Mouse (Mus musculus) adrenal gland, adult 18-20 months (tissue): ENCODE measurements around the gene Btbd16. TPM values are rescaled to one million over a fixed set of nuclear protein-coding genes. Genes with fewer than 3 reads are reported as not detected.

Source experiments
- DNase-seq, 2 experiments: peaks; one replicate each; pipeline ENCODE4 v3.0.0; 2021 to 2022; ENCODE audit warnings: low spot score in 2 of 2
- total RNA-seq, 2 experiments: library from RNA; stranded (reverse); gene quantifications; 1 replicate in 1 of 2; 2 replicates in 1 of 2; pipeline ENCODE4 v1.2.3; 2021

The Btbd16 gene
- total RNA-seq, 2 experiments from 2014 or later = not detected

DNA sequence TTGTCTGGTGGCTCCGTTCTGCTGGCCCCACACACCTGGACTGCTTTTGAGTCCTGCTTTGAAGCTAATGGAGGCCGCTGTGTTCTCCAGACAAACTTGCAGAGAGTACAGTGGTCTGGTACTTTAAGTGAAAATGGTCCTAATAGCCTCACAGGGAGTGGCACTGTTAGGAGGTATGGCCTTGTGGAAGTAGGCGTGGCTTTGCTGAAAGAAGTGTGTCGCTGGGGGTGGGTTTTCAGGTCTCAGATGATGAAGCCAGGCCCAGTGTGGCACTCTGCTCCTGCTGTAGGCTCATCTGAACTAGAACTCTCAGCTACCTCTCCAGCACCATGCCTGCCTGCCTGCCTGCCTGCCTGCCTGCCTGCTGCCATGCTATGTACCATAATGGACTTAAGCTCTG lies 5.7 kb upstream of the Btbd16 start:
- no peak for DNase-seq

DNA sequence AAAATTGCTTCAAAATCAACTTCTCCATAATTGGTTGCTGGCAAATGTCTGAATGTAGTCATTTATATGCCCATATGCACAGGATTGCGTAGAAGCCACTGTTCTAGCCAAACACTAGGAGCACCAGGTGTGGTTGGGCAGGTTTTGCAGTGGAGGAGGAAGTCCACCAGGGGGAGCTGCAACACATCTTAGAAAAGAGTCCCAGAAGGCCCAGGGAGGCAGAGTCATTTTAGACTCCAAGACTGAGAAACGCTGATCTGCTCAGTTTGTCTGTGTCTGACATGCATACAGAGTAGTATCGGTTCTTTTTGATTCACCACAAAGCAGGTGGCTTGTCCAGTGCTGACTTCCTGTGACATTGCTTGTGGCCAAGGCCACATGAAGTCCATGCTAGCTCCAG lies 3.2 kb upstream of the Btbd16 start:
- DNase-seq = peak; percentile 76 to 81

DNA sequence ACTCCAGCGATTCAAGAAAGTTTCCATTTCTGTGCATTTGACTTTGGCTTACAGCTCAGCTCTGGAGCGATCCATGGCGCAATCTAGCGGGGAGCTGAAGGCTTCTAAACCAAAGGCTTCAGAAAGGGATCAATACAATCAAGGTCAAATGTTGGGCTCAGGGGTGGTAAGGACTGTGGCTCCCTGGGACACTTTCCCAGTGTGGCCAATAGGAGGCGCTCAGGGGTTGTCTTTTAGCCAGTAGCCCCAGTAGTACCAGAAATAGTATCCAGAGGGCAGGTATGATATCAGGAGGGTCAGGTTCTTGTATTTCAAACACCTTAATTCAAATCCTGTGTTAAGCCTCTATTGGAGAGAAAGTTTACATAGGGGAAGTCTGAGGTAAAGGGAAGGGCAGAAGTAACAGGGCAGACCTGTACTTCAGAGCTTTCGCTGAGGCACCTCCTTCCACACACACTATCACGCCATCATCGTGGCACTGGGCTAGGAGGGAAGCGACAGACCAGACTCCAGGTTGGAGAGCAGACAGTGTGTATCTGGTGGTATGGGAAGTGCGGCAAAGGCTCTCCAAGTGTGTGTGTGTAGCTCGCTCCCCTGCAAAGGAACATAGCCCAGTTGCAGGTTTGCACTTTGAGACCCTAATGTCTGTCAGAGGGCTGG lies 568 bp upstream of the Btbd16 start:
- DNase-seq = peak; percentile 46 to 53

DNA sequence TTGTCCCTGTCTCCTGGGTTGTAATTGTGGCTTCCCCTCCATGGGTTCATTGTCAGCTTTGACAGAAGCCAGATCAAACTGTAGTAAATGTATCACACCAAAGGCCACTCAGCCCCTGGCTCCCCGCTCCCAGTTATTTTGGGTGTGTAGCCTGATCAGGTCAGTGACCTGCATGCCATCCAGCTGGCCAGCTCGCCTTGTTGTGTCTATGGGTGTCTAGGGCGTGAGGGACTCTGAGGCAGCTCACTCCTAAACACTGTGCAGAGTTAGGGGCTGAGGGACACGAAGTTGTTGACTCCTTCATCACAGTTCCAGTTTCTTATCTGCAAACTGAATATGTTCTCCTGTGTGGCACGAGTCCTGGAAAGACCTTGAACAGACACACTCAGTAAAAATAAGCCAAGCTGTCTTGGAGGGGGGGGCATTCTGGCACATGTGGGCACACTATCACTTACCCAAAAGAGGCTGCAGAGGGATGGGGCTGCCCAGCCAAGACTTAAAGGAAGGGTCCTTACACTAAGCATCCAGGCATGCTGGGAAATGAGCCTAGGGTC lies 7.1 kb downstream of the Btbd16 start:
- DNase-seq = no peak

DNA sequence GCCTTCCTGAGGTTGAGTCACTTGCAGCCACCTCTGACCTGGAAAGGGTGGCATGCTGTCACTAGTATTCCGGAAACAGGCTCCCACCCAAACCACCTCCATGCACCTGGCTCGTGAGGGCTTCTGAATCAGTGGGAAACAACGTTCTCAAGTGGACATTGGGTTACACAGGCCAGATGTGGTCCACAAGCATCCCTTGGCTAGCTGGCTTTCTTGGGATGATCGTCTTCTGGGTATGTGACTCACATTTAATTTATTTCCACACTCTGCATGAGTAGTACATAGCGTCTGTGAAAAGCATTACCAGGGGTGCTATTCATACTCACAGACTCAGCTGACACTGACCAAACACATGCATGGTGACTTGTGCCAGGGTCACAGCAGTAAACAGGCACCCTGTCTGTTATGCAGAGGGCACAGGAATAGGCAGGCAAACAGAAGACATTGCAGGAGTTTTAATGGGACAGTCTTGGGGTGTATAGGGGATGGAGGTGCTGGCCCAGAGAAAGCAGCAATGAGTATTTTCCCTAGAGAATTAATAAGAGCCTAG lies 8.7 kb downstream of the Btbd16 start:
- DNase-seq = no peak

DNA sequence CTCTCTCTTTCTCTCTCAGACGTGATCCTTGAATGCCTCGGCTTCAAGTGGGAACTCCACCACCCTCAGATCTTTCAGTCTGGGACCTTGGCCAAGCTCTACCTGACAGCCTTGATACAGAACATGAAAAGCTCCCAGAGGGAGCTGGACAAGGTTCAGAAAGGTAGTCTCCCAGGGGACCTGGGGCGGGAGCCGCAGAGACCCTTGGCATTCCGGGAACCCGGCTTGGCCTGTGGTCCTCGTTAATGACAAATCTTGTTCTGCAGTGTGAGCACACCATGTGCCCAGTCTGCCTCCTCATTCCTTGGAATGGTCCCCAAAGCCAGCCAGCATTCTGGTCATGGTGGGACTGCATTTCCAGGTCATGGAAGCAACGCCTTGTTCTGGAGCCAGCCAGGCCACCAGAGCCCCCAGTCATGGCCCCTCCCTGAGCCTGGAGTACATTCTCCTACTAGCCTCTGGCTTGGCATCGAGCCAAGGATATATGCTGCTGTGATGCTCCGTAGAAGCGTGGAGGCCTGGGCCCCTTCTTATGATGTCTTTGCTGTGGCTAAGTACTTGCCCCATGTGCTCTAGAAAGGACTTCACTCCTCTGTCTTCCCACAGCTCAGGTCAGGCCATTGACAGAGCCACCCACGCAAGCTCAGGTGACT lies 12.2 kb downstream of the Btbd16 start:
- no peak for DNase-seq

DNA sequence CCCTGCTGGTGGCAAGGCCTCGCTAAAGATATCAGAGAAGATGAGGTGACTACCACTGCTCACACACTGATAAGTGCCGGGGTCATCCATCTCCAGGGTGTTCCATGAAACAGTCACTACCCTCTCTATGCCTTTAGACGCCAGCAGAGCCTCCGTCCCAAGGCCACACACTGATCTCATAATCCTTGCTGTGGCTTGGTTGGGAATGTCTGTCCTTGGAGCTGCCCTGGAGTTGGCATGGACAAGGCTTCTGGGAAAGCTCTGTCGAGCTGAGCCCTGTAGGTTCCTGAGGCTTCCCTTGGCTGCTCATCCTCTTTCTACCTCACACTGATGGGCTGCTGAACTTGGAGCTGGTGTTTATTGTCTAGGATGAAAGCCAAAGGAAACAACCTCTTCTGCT lies 12.8 kb downstream of the Btbd16 start:
- peak in 1 of 2 experiments; percentile 41 for DNase-seq

DNA sequence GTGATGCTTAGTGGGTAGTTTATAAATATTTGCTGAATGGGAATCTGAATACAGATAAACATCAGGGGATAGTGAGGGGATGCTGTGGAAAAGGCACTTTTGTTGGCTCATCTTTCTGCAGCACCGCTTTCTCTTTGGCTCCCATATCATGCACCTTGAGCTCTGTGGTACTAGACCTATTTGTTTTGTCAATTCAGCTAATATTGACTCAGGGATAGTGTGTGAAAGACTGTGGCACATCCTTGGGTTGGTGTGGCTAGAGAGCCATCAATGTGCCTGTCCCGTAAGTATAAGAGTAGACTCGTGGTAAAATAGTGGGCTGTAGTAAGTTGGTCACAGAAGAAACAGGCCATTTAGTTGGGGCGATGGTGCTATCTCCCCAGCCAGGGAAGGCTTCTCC lies 13.7 kb downstream of the Btbd16 start:
- no peak for DNase-seq

DNA sequence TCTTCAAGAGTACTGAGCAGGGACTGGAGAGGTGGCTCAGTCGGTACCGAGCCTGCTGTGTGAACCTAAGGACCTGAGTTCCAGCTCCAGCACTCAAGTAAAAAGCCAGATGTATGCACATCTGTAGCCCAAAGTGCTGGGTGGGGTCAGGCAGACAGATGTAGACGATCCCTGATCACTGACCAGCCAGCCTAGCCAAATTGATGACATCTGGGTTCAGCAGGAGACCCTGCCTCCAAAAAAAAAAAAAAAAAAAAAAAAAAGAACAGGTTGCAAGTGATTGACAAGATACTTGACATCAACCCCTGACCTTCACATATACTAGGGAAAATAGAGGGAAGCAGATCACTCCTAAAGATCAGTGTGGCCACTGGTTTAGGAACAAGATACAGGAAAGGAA lies 15.1 kb downstream of the Btbd16 start:
- no peak for DNase-seq

DNA sequence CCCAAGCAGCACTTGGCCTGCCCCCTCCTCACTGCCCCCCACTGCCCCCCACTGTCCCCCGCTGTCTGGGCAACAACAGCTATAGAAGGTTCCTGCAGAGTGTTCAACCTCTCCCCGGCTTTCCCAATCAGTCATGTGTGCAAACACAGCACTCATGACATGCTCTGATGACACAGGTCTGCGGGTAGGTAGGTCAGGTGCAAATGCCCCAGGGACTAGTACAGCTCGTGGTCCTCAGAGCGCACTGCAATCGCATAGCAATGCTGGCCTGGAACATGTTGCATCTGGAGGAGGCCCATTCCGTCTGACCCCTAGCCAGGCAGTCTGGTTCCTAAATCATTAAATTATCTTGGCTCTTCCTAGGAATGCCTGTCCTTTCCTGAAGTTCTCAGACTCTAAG lies 15.6 kb downstream of the Btbd16 start:
- no peak for DNase-seq

DNA sequence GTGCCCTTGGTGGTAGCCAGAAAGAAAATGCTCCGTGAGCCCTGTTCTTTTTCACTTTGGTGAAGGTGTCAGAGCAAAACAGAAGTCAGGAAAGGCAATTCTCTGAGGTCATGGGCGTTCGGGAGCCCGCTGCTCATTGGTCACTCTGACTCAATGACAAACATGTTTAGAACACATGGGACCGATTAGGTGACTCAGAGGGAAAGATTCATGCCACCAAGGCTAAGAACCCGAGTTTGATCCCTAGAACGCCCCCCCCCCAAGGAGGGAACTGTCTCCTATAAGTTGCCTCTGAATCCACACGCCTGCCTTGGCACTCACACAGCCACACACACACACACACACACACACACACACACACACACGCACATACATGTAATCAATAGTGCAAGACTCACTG lies 19.8 kb downstream of the Btbd16 start:
- no peak for DNase-seq

DNA sequence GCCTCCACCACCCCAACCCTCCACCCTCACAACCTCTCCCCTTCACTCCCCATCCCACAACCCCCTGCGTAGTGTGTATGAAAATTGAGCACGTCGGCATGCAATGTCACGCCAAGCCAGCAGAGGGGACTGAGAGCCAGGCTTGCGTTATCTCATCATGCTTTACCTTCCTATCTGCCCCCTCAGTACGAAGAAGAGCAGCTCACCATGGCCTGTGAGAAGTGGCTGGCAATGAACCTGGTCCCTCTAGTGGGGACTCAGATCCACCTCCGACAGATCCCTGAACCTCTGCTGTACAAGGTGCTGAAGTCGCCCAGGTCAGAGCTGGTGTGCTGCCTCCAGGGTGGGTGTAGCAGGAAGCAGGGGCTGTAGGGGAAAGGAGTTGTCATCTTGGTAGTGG lies 22.9 kb downstream of the Btbd16 start:
- DNase-seq = no peak

DNA sequence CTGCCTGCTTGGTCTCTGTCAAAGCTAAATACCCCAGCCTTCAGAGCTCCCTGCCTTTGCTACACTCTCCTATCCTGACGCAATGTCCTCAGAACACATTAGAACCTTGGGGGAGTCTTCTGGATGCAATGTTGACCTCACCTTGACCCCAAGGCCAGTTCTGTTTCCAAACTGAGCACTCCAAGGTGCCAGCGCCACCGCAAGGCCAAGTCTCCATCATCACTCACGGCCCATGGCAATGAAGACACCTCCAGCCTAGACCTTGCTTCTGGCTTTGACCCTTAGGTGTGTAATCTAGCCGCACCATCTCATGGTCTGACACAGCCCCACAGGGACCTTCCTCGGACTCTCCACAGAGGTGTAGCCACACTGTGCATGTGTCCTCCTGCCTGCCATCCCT lies 23.7 kb downstream of the Btbd16 start:
- DNase-seq = no peak

DNA sequence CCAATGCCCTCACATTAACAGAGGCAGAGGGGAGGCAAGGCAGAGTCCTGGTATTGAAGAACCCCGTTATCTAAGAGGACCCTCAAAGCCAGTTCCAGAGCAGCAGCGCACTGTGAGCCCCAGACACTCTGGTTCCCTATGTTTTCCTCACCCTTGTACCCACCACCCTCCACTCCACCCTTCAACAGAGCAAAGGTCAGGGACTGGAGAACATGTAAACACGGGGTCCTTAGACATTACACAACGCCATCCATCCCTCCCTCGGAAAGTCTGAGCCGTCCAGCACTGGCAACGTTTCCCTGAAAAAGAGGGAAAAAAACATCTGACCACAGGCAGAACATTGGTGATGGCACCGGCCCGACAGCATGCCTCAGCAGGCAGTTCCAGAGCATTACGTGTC lies 25.5 kb downstream of the Btbd16 start:
- no peak for DNase-seq

DNA sequence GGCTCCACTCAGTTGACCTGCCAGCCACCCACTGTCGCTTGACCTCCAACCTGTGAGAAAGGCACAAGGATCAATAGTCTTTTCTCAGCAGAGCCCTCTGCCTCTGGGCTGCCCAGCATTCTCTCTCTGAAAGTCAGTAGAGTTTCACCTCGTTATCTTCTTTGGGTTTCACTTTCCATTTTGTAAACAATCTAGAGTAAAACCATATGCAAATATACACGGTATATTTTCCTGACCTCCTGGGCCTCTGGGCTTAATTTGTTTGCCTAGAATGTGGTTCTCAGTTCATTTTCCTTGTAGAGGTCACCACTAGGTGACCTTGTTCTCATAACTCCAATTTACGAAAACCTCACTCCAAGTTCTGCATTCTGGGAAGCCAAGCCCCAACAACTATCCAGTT lies 26.8 kb downstream of the Btbd16 start:
- DNase-seq = no peak

DNA sequence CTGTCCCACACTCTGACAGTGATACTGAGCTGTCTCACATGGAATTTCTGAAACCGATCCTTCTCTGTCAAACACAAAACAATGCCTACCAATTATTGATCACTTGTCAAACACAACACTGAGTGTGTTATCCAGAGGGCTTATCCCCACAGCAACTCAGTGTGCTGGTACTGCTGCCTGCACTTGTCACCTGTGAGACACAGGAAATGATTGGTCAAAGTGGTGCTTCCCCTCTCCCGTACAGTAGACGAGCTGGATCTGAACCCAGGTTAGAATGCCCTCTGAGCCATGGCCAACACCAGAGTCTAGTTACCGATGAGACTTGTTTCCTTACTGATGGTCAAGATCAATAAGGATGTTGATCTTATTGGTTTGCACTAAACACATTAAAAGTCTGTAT lies 27.9 kb downstream of the Btbd16 start:
- DNase-seq = no peak

DNA sequence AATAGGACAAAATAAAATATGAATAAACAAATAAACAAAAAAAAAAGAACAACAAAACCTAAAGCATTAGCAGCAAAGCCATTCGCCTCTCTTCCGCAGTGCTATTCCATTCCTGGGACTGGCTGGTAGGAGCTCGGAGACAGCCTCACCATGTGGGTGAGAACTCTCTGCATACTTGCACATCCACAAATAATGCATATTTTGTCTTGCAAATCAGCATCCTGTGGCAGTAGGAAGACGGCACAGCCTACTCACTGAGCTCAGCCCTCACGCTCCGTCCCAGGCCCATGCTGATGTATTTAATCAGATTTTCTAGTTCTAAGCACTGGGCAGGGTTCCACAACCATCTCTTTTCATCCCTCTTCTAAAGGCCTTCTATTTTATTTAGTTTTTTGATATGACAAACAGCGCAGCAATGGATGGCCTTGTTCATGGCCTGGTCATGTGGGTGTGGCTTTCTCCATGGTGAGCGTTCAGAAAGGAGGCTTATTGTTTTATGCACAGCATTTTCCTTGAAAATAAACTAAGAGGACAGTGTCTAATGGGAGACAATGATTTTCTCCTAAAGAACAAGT lies 29.5 kb downstream of the Btbd16 start:
- DNase-seq = no peak

DNA sequence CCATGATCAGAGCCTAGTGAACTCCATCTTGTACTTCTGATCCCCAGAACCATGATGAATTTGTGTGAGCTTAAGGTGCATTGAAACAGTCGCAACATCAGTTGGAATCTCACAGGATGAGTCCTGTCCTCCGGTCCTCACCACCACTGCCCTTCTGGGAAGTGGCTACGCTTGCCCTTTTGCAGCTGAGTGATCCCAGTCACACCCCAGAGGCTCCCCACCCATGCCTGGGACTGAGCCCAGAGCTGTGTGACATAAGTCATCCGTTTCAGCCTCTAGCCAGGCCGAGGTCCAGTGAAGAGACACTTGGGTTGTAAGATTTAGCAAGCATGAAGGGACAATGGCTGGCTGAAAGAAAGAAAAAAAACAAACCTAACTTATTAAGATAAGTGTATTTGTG lies 31.1 kb downstream of the Btbd16 start:
- DNase-seq = no peak

DNA sequence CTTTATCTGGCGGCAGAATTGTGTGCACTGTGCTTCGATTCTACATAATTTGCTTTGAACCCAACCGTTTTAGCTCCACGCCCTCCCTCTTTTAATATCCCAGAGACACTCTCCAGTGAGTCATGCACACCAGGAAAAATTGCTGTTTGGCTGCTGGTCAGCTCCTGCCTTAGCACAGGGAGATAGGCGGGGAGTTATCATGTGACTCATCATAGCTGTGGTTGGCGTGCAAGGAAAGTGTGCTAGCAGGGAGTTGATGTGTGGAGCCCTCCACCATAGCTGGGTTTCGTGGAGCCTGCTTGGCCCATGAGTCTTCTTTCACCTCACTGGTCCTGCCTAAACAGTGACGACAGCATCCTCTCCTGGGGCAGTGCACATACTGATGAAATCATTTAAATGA lies 33.9 kb downstream of the Btbd16 start:
- peak; percentile 36 to 49 for DNase-seq

DNA sequence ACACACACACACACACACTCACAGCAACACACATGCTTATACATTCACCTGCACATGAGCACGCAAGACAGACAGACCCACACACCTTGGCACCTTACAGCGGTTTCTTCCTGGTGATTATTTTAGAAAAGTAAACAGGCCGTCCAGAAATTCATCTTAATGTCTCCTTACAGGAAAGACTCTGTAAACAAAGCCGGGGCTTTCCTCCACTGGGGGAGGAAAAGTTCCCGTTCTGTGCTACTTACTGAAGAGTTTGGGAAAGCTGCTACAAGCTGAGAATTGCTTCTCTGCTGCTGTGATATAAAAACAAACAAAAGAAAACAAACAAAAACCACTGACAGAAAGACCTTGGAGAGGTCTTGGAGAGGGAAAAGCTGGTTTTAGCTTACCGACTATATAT lies 34.8 kb downstream of the Btbd16 start:
- no peak for DNase-seq

DNA sequence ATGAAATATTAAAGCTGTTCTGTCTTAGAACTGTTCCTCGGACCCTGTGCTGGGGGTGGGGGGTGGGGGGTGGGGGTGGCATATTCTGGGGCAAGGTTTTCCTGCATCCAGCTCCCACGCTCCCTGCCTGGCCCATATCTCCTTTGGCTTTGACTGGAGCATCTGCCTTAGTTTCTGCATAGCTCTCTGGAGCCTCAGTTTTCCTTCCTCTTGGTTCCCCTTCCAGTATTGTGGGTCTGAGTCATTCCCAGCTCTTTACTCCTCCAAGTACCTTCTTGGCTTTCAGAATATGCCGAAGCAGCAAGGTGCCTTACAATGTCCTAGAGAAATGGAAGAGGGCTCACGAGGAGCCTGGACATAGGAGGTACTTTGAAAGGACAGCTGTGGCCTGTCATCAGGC lies 36.4 kb downstream of the Btbd16 start:
- DNase-seq = no peak

DNA sequence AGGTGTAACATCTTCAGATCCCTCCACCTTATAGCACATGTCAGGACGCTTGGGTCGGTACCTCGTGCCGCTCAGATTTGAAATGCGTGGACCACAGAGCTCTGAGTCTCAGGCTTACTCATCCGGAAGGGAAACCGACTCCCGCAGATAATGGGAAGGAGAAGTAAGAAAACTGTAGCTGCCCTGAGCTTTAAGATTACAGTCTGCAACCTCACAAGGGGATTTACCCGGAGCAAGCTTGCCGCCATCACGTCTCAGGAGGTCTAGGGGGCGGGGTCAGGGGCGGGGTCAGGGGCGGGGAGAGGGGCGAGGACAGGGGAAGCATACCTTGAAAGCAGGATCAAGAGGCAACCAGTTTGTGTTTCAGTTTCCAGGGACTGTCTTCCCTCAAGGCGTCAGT lies 38.5 kb downstream of the Btbd16 start:
- no peak for DNase-seq
